Mouse (Mus musculus): ENCODE data around the gene Smim27.

- TF ChIP-seq MAFK (IDR thresholded peaks at IDR 0.05; ENCODE audit: insufficient read depth, low read depth, low read length) (no peak), ZNF384 (IDR thresholded peaks at IDR 0.05; ENCODE audit: low read depth, low read length) (no peak)
Measured at GRCm38 (mm10) chr4:40229723-40230122, 39.7 kb upstream of the Smim27 start.
